Mouse (Mus musculus) neural tube, embryonic 15.5 days (tissue): ENCODE data around the gene Slc30a7. TPM values are rescaled to one million over a fixed set of nuclear protein-coding genes. Genes with fewer than 3 reads are reported as not detected.

Source experiments
- ATAC-seq: fragments of 200-750 bp; cut with Nextera tagmentation; 2 replicates; pipeline ENCODE4 v1.8.0; 2017; ENCODE audit warnings: mild to moderate bottlenecking, moderate TSS enrichment, moderate library complexity; ENCODE audit not compliant: low FRiP score
- H3K27ac ChIP-seq: fragments of 300-500 bp; sonication (generic); replicated peaks from 2 replicates; pipeline ENCODE4 v1.5.1; 2015; ENCODE audit warnings: mild to moderate bottlenecking, inconsistent platforms
- H3K27me3 ChIP-seq: fragments of 300-500 bp; sonication (generic); replicated peaks from 2 replicates; pipeline ENCODE4 v1.6.1; 2015; ENCODE audit warnings: inconsistent platforms
- H3K36me3 ChIP-seq: fragments of 300-500 bp; sonication (generic); 2 replicates; pipeline ENCODE4 v1.6.1; 2015; ENCODE audit warnings: inconsistent platforms
- H3K4me1 ChIP-seq: fragments of 300-500 bp; sonication (generic); 2 replicates; pipeline ENCODE4 v1.6.1; 2015; ENCODE audit warnings: inconsistent platforms
- H3K4me2 ChIP-seq: fragments of 300-500 bp; sonication (generic); 2 replicates; pipeline ENCODE4 v1.6.1; 2015; ENCODE audit warnings: inconsistent platforms, mild to moderate bottlenecking, moderate library complexity
- H3K4me3 ChIP-seq: fragments of 300-500 bp; sonication (generic); replicated peaks from 2 replicates; pipeline ENCODE4 v1.5.1; 2015; ENCODE audit warnings: mild to moderate bottlenecking, inconsistent platforms
- H3K9ac ChIP-seq: fragments of 300-500 bp; sonication (generic); replicated peaks from 2 replicates; pipeline ENCODE4 v1.6.1; 2015; ENCODE audit warnings: mild to moderate bottlenecking, inconsistent platforms
- H3K9me3 ChIP-seq: fragments of 300-500 bp; sonication (generic); replicated peaks from 2 replicates; pipeline ENCODE4 v1.6.1; 2016; ENCODE audit warnings: inconsistent platforms
- WGBS: fragments of 180-500 bp; shearing (Covaris S2); methylation state at CpG from one replicate; pipeline ENCODE4 v1.1.7; 2015; ENCODE audit warnings: mixed read lengths; 5-methylcytosine and 5-hydroxymethylcytosine counted together
- polyA plus RNA-seq: library from polyadenylated mRNA; unstranded; fragments of >200 nt; fragmentation: Nextera tagmentation; extraction: Ambion mirVana; gene quantifications from 2 replicates; pipeline ENCODE4 v1.2.1, GENCODE M21; 2015

Slc30a7 gene
- polyA plus RNA-seq, 1 experiment from 2014 or later, result 14.6 TPM

- H3K9ac ChIP-seq, result no peak overlapping the region
- WGBS, result 78% methylated on average over 9 of the region's 9 CpGs
- ATAC-seq, result no peak
- H3K27ac ChIP-seq, result no peak overlapping the region
- no peaks in the 10 kb centered on the region for H3K4me1 ChIP-seq
- H3K4me2 ChIP-seq, result no peak overlapping the region
- H3K9me3 ChIP-seq, result no peaks in the 10 kb centered on the region
- H3K27me3 ChIP-seq, result no peaks in the 10 kb centered on the region
- peaks cover 62% of the 10 kb centered on the region for H3K36me3 ChIP-seq
- H3K4me3 ChIP-seq, result no peak overlapping the region
Measured at GRCm38 (mm10) chr3:115985183-115985892, 21.9 kb downstream of the Slc30a7 start.

GRCm38 (mm10) chr3:115984653-115985052 lies 22.6 kb downstream of the Slc30a7 start:
- no peaks in the 10 kb centered on the region for H3K4me1 ChIP-seq
- ATAC-seq, result no peak
- peaks cover 57% of the 10 kb centered on the region for H3K36me3 ChIP-seq
- no peaks in the 10 kb centered on the region for H3K9me3 ChIP-seq
- no peak overlapping the region for H3K4me3 ChIP-seq
- H3K27ac ChIP-seq, result no peak overlapping the region
- no peaks in the 10 kb centered on the region for H3K27me3 ChIP-seq
- 95% methylated on average over 9 of the region's 9 CpGs for WGBS
- H3K9ac ChIP-seq, result no peak overlapping the region
- H3K4me2 ChIP-seq, result no peak overlapping the region

- WGBS, result 96% methylated on average over 8 of the region's 8 CpGs
- H3K36me3 ChIP-seq, result peaks cover 49% of the 10 kb centered on the region
Measured at GRCm38 (mm10) chr3:115983217-115983616, 24.0 kb downstream of the Slc30a7 start.

GRCm38 (mm10) chr3:115979000-115979399 lies 28.2 kb downstream of the Slc30a7 start:
- Histone ChIP-seq H3K9ac (no peak overlapping the region), H3K9me3 (no peaks in the 10 kb centered on the region), H3K4me3 (no peak overlapping the region), H3K27me3 (no peaks in the 10 kb centered on the region), H3K27ac (no peak overlapping the region), H3K4me2 (no peak overlapping the region), H3K36me3 (peaks cover 53% of the 10 kb centered on the region), H3K4me1 (no peaks in the 10 kb centered on the region)
- ATAC-seq, result no peak
- WGBS, result 30% methylated on average over 1 of the region's 1 CpGs

More at GRCm38 (mm10) chr3:115983217-115983616, 24.0 kb downstream of the Slc30a7 start:
- no peak overlapping the region for H3K4me3 ChIP-seq
- H3K27me3 ChIP-seq, result no peaks in the 10 kb centered on the region
- no peak for ATAC-seq
- H3K4me2 ChIP-seq, result no peak overlapping the region
- H3K9ac ChIP-seq, result no peak overlapping the region
- H3K4me1 ChIP-seq, result no peaks in the 10 kb centered on the region
- no peak overlapping the region for H3K27ac ChIP-seq
- H3K9me3 ChIP-seq, result no peaks in the 10 kb centered on the region

- no peaks in the 10 kb centered on the region for H3K9me3 ChIP-seq
- no peaks in the 10 kb centered on the region for H3K4me1 ChIP-seq
- 90% methylated on average over 10 of the region's 10 CpGs for WGBS
- no peak overlapping the region for H3K9ac ChIP-seq
- no peak overlapping the region for H3K4me2 ChIP-seq
- H3K4me3 ChIP-seq, result no peak overlapping the region
- no peak for ATAC-seq
- H3K27me3 ChIP-seq, result no peaks in the 10 kb centered on the region
- H3K36me3 ChIP-seq, result peaks cover 56% of the 10 kb centered on the region
- H3K27ac ChIP-seq, result no peak overlapping the region
Measured at GRCm38 (mm10) chr3:115974995-115975394, 32.2 kb downstream of the Slc30a7 start.

GRCm38 (mm10) chr3:115974228-115974627 lies 33.0 kb downstream of the Slc30a7 start:
- Histone ChIP-seq H3K36me3 (peaks cover 51% of the 10 kb centered on the region), H3K9me3 (no peaks in the 10 kb centered on the region), H3K4me1 (no peaks in the 10 kb centered on the region), H3K27ac (no peak overlapping the region), H3K4me3 (no peak overlapping the region), H3K27me3 (no peaks in the 10 kb centered on the region), H3K4me2 (no peak overlapping the region), H3K9ac (no peak overlapping the region)
- WGBS, result 93% methylated on average over 6 of the region's 6 CpGs
- ATAC-seq, result no peak

GRCm38 (mm10) chr3:115971891-115972646 lies 35.1 kb downstream of the Slc30a7 start:
- no peak overlapping the region for H3K9ac ChIP-seq
- H3K4me3 ChIP-seq, result no peak overlapping the region
- no peaks in the 10 kb centered on the region for H3K4me1 ChIP-seq
- no peaks in the 10 kb centered on the region for H3K27me3 ChIP-seq
- peaks cover 43% of the 10 kb centered on the region for H3K36me3 ChIP-seq
- no peak overlapping the region for H3K27ac ChIP-seq
- H3K9me3 ChIP-seq, result no peaks in the 10 kb centered on the region
- WGBS, result 94% methylated on average over 14 of the region's 14 CpGs
- no peak overlapping the region for H3K4me2 ChIP-seq
- ATAC-seq, result no peak

GRCm38 (mm10) chr3:115971045-115971785 lies 36.0 kb downstream of the Slc30a7 start:
- 93% methylated on average over 20 of the region's 20 CpGs for WGBS
- peaks cover 38% of the 10 kb centered on the region for H3K36me3 ChIP-seq
- ATAC-seq, result no peak

GRCm38 (mm10) chr3:115968745-115969530 lies 38.3 kb downstream of the Slc30a7 start:
- no peak overlapping the region for H3K4me2 ChIP-seq
- H3K27me3 ChIP-seq, result no peaks in the 10 kb centered on the region
- ATAC-seq, result peak; percentile 91
- peaks cover 27% of the 10 kb centered on the region for H3K36me3 ChIP-seq
- H3K4me3 ChIP-seq, result no peak overlapping the region
- no peaks in the 10 kb centered on the region for H3K4me1 ChIP-seq
- no peaks in the 10 kb centered on the region for H3K9me3 ChIP-seq
- peak overlapping the region; percentile 23; the same call in 1 of the 2 replicates for H3K27ac ChIP-seq
- no peak overlapping the region for H3K9ac ChIP-seq
- 75% methylated on average over 10 of the region's 10 CpGs for WGBS

More at GRCm38 (mm10) chr3:115971045-115971785, 36.0 kb downstream of the Slc30a7 start:
- no peaks in the 10 kb centered on the region for H3K4me1 ChIP-seq
- no peak overlapping the region for H3K4me3 ChIP-seq
- H3K9ac ChIP-seq, result no peak overlapping the region
- no peaks in the 10 kb centered on the region for H3K9me3 ChIP-seq
- no peak overlapping the region for H3K4me2 ChIP-seq
- no peaks in the 10 kb centered on the region for H3K27me3 ChIP-seq
- no peak overlapping the region for H3K27ac ChIP-seq

- Histone ChIP-seq H3K27ac (no peak overlapping the region), H3K4me2 (no peak overlapping the region), H3K36me3 (no peaks in the 10 kb centered on the region), H3K4me3 (no peak overlapping the region), H3K9me3 (no peaks in the 10 kb centered on the region), H3K27me3 (no peaks in the 10 kb centered on the region), H3K9ac (no peak overlapping the region), H3K4me1 (no peaks in the 10 kb centered on the region)
- no peak for ATAC-seq
- WGBS, result 67% methylated on average over 5 of the region's 5 CpGs
Measured at GRCm38 (mm10) chr3:115964071-115964470, 43.1 kb downstream of the Slc30a7 start.

- Histone ChIP-seq H3K4me1 (no peaks in the 10 kb centered on the region), H3K9ac (no peak overlapping the region), H3K9me3 (no peaks in the 10 kb centered on the region), H3K36me3 (no peaks in the 10 kb centered on the region), H3K27ac (no peak overlapping the region), H3K4me3 (no peak overlapping the region), H3K4me2 (no peak overlapping the region), H3K27me3 (no peaks in the 10 kb centered on the region)
- 100% methylated on average over 1 of the region's 1 CpGs for WGBS
- no peak for ATAC-seq
Measured at GRCm38 (mm10) chr3:115963597-115963996, 43.6 kb downstream of the Slc30a7 start.
